Mouse (Mus musculus): ENCODE measurements at regions not wholly inside any gene's neighbourhood (a gene's known extent, or its start where the extent isn't known, plus 50 kb on each side); places are given as distances from the start of the nearest gene placed in this dataset.
"Not testable (repeated sequence)": the region's sequence is repeated elsewhere in the genome, so short reads cannot be mapped to it uniquely, and the experiment has no call there.

GRCm38 (mm10) chr16:20854696-20855213, 120.4 kb upstream of the Thpo start:
- DNase-seq = no peak

- no peak for DNase-seq
Observed at GRCm38 (mm10) chr16:20838151-20838550, 103.8 kb upstream of the Thpo start.

- no peak for DNase-seq
Observed at GRCm38 (mm10) chr16:20836866-20837265, 102.6 kb upstream of the Thpo start.

- not testable (repeated sequence) for DNase-seq
Observed at GRCm38 (mm10) chr16:20833838-20834237, 99.5 kb upstream of the Thpo start.

GRCm38 (mm10) chr16:20833301-20833700, 99.0 kb upstream of the Thpo start:
- DNase-seq = no peak

GRCm38 (mm10) chr16:20829732-20830435, 95.6 kb upstream of the Thpo start:
- no peak for DNase-seq

GRCm38 (mm10) chr16:20828996-20829731, 94.9 kb upstream of the Thpo start:
- no peak for DNase-seq

GRCm38 (mm10) chr16:20824226-20824625, 89.9 kb upstream of the Thpo start:
- DNase-seq = peak; percentile 90

- no peak for DNase-seq
Observed at GRCm38 (mm10) chr16:20820939-20821338, 86.6 kb upstream of the Thpo start.

GRCm38 (mm10) chr16:20819568-20819967, 85.3 kb upstream of the Thpo start:
- DNase-seq = no peak

- DNase-seq = no peak
Observed at GRCm38 (mm10) chr16:20818711-20819189, 84.4 kb upstream of the Thpo start.

- no peak for DNase-seq
Observed at GRCm38 (mm10) chr16:20814976-20815375, 80.7 kb upstream of the Thpo start.

- DNase-seq = no peak
Observed at GRCm38 (mm10) chr16:20814240-20814639, 79.9 kb upstream of the Thpo start.

- not testable (repeated sequence) for DNase-seq
Observed at GRCm38 (mm10) chr16:20812025-20812424, 77.7 kb upstream of the Thpo start.

GRCm38 (mm10) chr16:20810322-20810721, 76.0 kb upstream of the Thpo start:
- no peak for DNase-seq

GRCm38 (mm10) chr16:20808263-20808662, 74.0 kb upstream of the Thpo start:
- DNase-seq = no peak

- no peak for DNase-seq
Observed at GRCm38 (mm10) chr16:20806739-20807138, 72.4 kb upstream of the Thpo start.

- no peak for DNase-seq
Observed at GRCm38 (mm10) chr16:20805793-20806192, 71.5 kb upstream of the Thpo start.

- DNase-seq = no peak
Observed at GRCm38 (mm10) chr16:20805086-20805485, 70.8 kb upstream of the Thpo start.

- DNase-seq = peak; percentile 82
Observed at GRCm38 (mm10) chr16:20804601-20805017, 70.3 kb upstream of the Thpo start.

- DNase-seq = no peak
Observed at GRCm38 (mm10) chr16:20803278-20803930, 69.1 kb upstream of the Thpo start.

GRCm38 (mm10) chr16:20802724-20803123, 68.4 kb upstream of the Thpo start:
- no peak for DNase-seq

GRCm38 (mm10) chr16:20800038-20800437, 65.7 kb upstream of the Thpo start:
- no peak for DNase-seq

Data from right cerebral cortex, adult 18-20 months (tissue).